Mouse (Mus musculus): ENCODE data around the gene Fchsd2. TPM values are rescaled to one million over a fixed set of nuclear protein-coding genes. Genes with fewer than 3 reads are reported as not detected.

Gene Fchsd2
- polyA plus RNA-seq, 1 experiment from 2014 or later: 20.1 TPM

GRCm38 (mm10) chr7:101249173-101249572, 156.5 kb downstream of the Fchsd2 start:
- no peaks in the 10 kb centered on the region for H3K9me3 ChIP-seq (ENCODE audit: control insufficient read depth)
- TF ChIP-seq CTCF (IDR thresholded peaks at IDR 0.05; ENCODE audit: low read depth): no peak
- no peak overlapping the region for H3K9ac ChIP-seq (ENCODE audit: low read depth, low read length)
- peak; percentile 64 for ATAC-seq
- H3K4me3 ChIP-seq (ENCODE audit: low read depth, low read length): no peak overlapping the region
- 28% methylated on average over 2 of the region's 2 CpGs for WGBS
- no peak overlapping the region for H3K27ac ChIP-seq (ENCODE audit: low read depth, low read length)
- H3K4me1 ChIP-seq (replicated peaks; ENCODE audit: control insufficient read depth, insufficient read depth, low read length): 0 out of 2 replicates have a peak, but pooled peaks cover 3% of the 10 kb centered on the region
- peaks cover 15% of the 10 kb centered on the region for H3K36me3 ChIP-seq (ENCODE audit: control insufficient read depth, insufficient read depth)
- H3K27me3 ChIP-seq (replicated peaks; ENCODE audit: control insufficient read depth, insufficient read depth, low read length): no peaks in the 10 kb centered on the region
- H3K4me2 ChIP-seq (replicated peaks; ENCODE audit: low read depth): no peak overlapping the region

- Histone ChIP-seq H3K27ac (ENCODE audit: low read depth, low read length) (no peak overlapping the region), H3K27me3 (replicated peaks; ENCODE audit: control insufficient read depth, insufficient read depth, low read length) (no peaks in the 10 kb centered on the region), H3K36me3 (ENCODE audit: control insufficient read depth, insufficient read depth) (peaks cover 20% of the 10 kb centered on the region), H3K4me2 (replicated peaks; ENCODE audit: low read depth) (no peak overlapping the region), H3K4me3 (ENCODE audit: low read depth, low read length) (no peak overlapping the region), H3K9ac (ENCODE audit: low read depth, low read length) (no peak overlapping the region), H3K9me3 (ENCODE audit: control insufficient read depth) (no peaks in the 10 kb centered on the region), H3K4me1 (replicated peaks; ENCODE audit: control insufficient read depth, insufficient read depth, low read length) (0 out of 2 replicates have a peak, but pooled peaks cover 3% of the 10 kb centered on the region)
- WGBS: 68% methylated on average over 2 of the region's 2 CpGs
- no peak for TF ChIP-seq CTCF (IDR thresholded peaks at IDR 0.05; ENCODE audit: low read depth)
- ATAC-seq: no peak
Measured at GRCm38 (mm10) chr7:101253071-101253470, 160.4 kb downstream of the Fchsd2 start.

GRCm38 (mm10) chr7:101258482-101258881, 165.8 kb downstream of the Fchsd2 start:
- no peaks in the 10 kb centered on the region for H3K27me3 ChIP-seq (replicated peaks; ENCODE audit: control insufficient read depth, insufficient read depth, low read length)
- no peak overlapping the region for H3K4me2 ChIP-seq (replicated peaks; ENCODE audit: low read depth)
- H3K4me3 ChIP-seq (ENCODE audit: low read depth, low read length): no peak overlapping the region
- no peak overlapping the region for H3K9ac ChIP-seq (ENCODE audit: low read depth, low read length)
- no peak for TF ChIP-seq CTCF (IDR thresholded peaks at IDR 0.05; ENCODE audit: low read depth)
- no peak overlapping the region; the same call in 1 of the 2 replicates for H3K27ac ChIP-seq (ENCODE audit: low read depth, low read length)
- no peaks in the 10 kb centered on the region for H3K9me3 ChIP-seq (ENCODE audit: control insufficient read depth)
- H3K36me3 ChIP-seq (ENCODE audit: control insufficient read depth, insufficient read depth): peaks cover 30% of the 10 kb centered on the region
- peak; percentile 84 for ATAC-seq
- H3K4me1 ChIP-seq (replicated peaks; ENCODE audit: control insufficient read depth, insufficient read depth, low read length): no peaks in the 10 kb centered on the region

- TF ChIP-seq CTCF (IDR thresholded peaks at IDR 0.05; ENCODE audit: low read depth): no peak
- no peak for ATAC-seq
- Histone ChIP-seq H3K9ac (ENCODE audit: low read depth, low read length) (no peak overlapping the region), H3K27me3 (replicated peaks; ENCODE audit: control insufficient read depth, insufficient read depth, low read length) (no peaks in the 10 kb centered on the region), H3K27ac (ENCODE audit: low read depth, low read length) (no peak overlapping the region), H3K36me3 (ENCODE audit: control insufficient read depth, insufficient read depth) (peaks cover 20% of the 10 kb centered on the region), H3K9me3 (ENCODE audit: control insufficient read depth) (no peaks in the 10 kb centered on the region), H3K4me1 (replicated peaks; ENCODE audit: control insufficient read depth, insufficient read depth, low read length) (no peaks in the 10 kb centered on the region), H3K4me2 (replicated peaks; ENCODE audit: low read depth) (no peak overlapping the region), H3K4me3 (ENCODE audit: low read depth, low read length) (no peak overlapping the region)
- WGBS: 82% methylated on average over 4 of the region's 4 CpGs
Measured at GRCm38 (mm10) chr7:101261941-101262546, 169.4 kb downstream of the Fchsd2 start.

- H3K27ac ChIP-seq (ENCODE audit: low read depth, low read length): no peak overlapping the region
- no peak for TF ChIP-seq CTCF (IDR thresholded peaks at IDR 0.05; ENCODE audit: low read depth)
- no peak overlapping the region for H3K4me2 ChIP-seq (replicated peaks; ENCODE audit: low read depth)
- ATAC-seq: no peak
- H3K4me1 ChIP-seq (replicated peaks; ENCODE audit: control insufficient read depth, insufficient read depth, low read length): no peaks in the 10 kb centered on the region
- no peak overlapping the region for H3K9ac ChIP-seq (ENCODE audit: low read depth, low read length)
- no peaks in the 10 kb centered on the region for H3K27me3 ChIP-seq (replicated peaks; ENCODE audit: control insufficient read depth, insufficient read depth, low read length)
- H3K4me3 ChIP-seq (ENCODE audit: low read depth, low read length): no peak overlapping the region
- H3K9me3 ChIP-seq (ENCODE audit: control insufficient read depth): no peaks in the 10 kb centered on the region
- peaks cover 25% of the 10 kb centered on the region for H3K36me3 ChIP-seq (ENCODE audit: control insufficient read depth, insufficient read depth)
Measured at GRCm38 (mm10) chr7:101263511-101263910, 170.8 kb downstream of the Fchsd2 start.

GRCm38 (mm10) chr7:101267457-101268259, 175.0 kb downstream of the Fchsd2 start:
- Histone ChIP-seq H3K27ac (ENCODE audit: low read depth, low read length) (no peak overlapping the region), H3K4me1 (replicated peaks; ENCODE audit: control insufficient read depth, insufficient read depth, low read length) (no peaks in the 10 kb centered on the region), H3K4me2 (replicated peaks; ENCODE audit: low read depth) (no peak overlapping the region), H3K4me3 (ENCODE audit: low read depth, low read length) (no peak overlapping the region), H3K36me3 (ENCODE audit: control insufficient read depth, insufficient read depth) (peaks cover 22% of the 10 kb centered on the region), H3K9me3 (ENCODE audit: control insufficient read depth) (no peaks in the 10 kb centered on the region), H3K9ac (ENCODE audit: low read depth, low read length) (no peak overlapping the region), H3K27me3 (replicated peaks; ENCODE audit: control insufficient read depth, insufficient read depth, low read length) (no peaks in the 10 kb centered on the region)
- TF ChIP-seq CTCF (IDR thresholded peaks at IDR 0.05; ENCODE audit: low read depth): no peak
- WGBS: 66% methylated on average over 3 of the region's 3 CpGs
- no peak for ATAC-seq

Data from intestine, postnatal 0 days (tissue).